Mouse (Mus musculus) liver, postnatal 0 days (tissue): ENCODE data around the gene Znrf4. TPM values are rescaled to one million over a fixed set of nuclear protein-coding genes. Genes with fewer than 3 reads are reported as not detected.
A peak's percentile ranks its signal among the peaks of the same experiment; 100 is the strongest.

Experiments used
- ATAC-seq: fragments of 200-750 bp; cut with Nextera tagmentation; 2 replicates; pipeline ENCODE4 v1.8.0; 2017; ENCODE audit warnings: mild to moderate bottlenecking, moderate library complexity
- DNase-seq: peaks from one replicate; pipeline ENCODE4 v3.0.0-alpha.2; 2016
- H3K27ac ChIP-seq: fragments of 300-500 bp; sonication (generic); 2 replicates; pipeline ENCODE4 v1.5.1; 2014; ENCODE audit warnings: antibody characterized with exemption, moderate library complexity, mild to moderate bottlenecking, low read depth
- H3K27me3 ChIP-seq: fragments of 300-500 bp; sonication (generic); 2 replicates; pipeline ENCODE4 v1.6.1; 2014; ENCODE audit warnings: low read length, control low read depth, mixed read lengths; ENCODE audit not compliant: insufficient read depth
- H3K36me3 ChIP-seq: fragments of 300-500 bp; sonication (generic); replicated peaks from 2 replicates; pipeline ENCODE4 v1.6.1; 2014; ENCODE audit warnings: mild to moderate bottlenecking, control low read depth, low read length, moderate library complexity, mixed read lengths; ENCODE audit not compliant: insufficient read depth
- H3K4me1 ChIP-seq: fragments of 300-500 bp; sonication (generic); 2 replicates; pipeline ENCODE4 v1.6.1; 2014; ENCODE audit warnings: antibody characterized with exemption, mild to moderate bottlenecking, control low read depth; ENCODE audit not compliant: insufficient read depth
- H3K4me2 ChIP-seq: fragments of 300-500 bp; sonication (generic); 2 replicates; pipeline ENCODE4 v1.6.1; 2014; ENCODE audit warnings: low read depth, mild to moderate bottlenecking, low read length, moderate library complexity, mixed read lengths
- H3K4me3 ChIP-seq: fragments of 300-500 bp; sonication (generic); 2 replicates; pipeline ENCODE4 v1.5.1; 2014; ENCODE audit warnings: low read depth, low read length
- H3K9ac ChIP-seq: fragments of 300-500 bp; sonication (generic); replicated peaks from 2 replicates; pipeline ENCODE4 v1.6.1; 2014; ENCODE audit warnings: mild to moderate bottlenecking, moderate library complexity
- H3K9me3 ChIP-seq: fragments of 300-500 bp; sonication (generic); 2 replicates; pipeline ENCODE4 v1.6.1; 2016; ENCODE audit warnings: mild to moderate bottlenecking, control low read depth, low read length, mixed read lengths
- CTCF ChIP-seq: sonication (generic); IDR thresholded peaks from 2 replicates; pipeline ENCODE4 v1.5.1; 2016; ENCODE audit warnings: antibody characterized with exemption, low read depth
- EP300 ChIP-seq: IDR thresholded peaks from 2 replicates; pipeline ENCODE4 v1.6.1; 2016; ENCODE audit warnings: antibody characterized with exemption, low read depth, mild to moderate bottlenecking
- WGBS: fragments of 180-500 bp; shearing (Covaris S2); extraction: QIAGEN DNeasy Blood & Tissue Kit; methylation state at CpG from one replicate; pipeline ENCODE4 v1.1.7; 2014; ENCODE audit not compliant: insufficient replicate concordance; 5-methylcytosine and 5-hydroxymethylcytosine counted together
- polyA plus RNA-seq: library from polyadenylated mRNA; unstranded; fragments of >200 nt; fragmentation: Nextera tagmentation; extraction: Ambion mirVana; gene quantifications from 2 replicates; pipeline ENCODE4 v1.2.1, GENCODE M21; 2015

Znrf4 gene
- polyA plus RNA-seq, 1 experiment from 2014 or later = not detected

- no peak overlapping the region for H3K9ac ChIP-seq
- TF ChIP-seq CTCF (no peak), EP300 (no peak)
- WGBS = 47% methylated on average over 12 of the region's 12 CpGs
- no peaks in the 10 kb centered on the region for H3K9me3 ChIP-seq
- no peak overlapping the region for H3K4me3 ChIP-seq
- H3K27ac ChIP-seq = no peak overlapping the region
- ATAC-seq (no peak), DNase-seq (no peak)
- H3K27me3 ChIP-seq = peaks cover 44% of the 10 kb centered on the region
- peaks cover 4% of the 10 kb centered on the region; the same call in 1 of the 2 replicates for H3K4me1 ChIP-seq
- H3K4me2 ChIP-seq = no peak overlapping the region
- H3K36me3 ChIP-seq = no peaks in the 10 kb centered on the region
Measured at GRCm38 (mm10) chr17:56514916-56515315, 2.7 kb upstream of the Znrf4 start.

- TF ChIP-seq EP300 (no peak), CTCF (no peak)
- no peaks in the 10 kb centered on the region for H3K36me3 ChIP-seq
- H3K9ac ChIP-seq = no peak overlapping the region
- H3K4me3 ChIP-seq = no peak overlapping the region
- no peak overlapping the region for H3K4me2 ChIP-seq
- no peaks in the 10 kb centered on the region for H3K9me3 ChIP-seq
- peaks cover 4% of the 10 kb centered on the region; the same call in 1 of the 2 replicates for H3K4me1 ChIP-seq
- no peak overlapping the region for H3K27ac ChIP-seq
- H3K27me3 ChIP-seq = peaks cover 50% of the 10 kb centered on the region
- ATAC-seq (no peak), DNase-seq (no peak)
Measured at GRCm38 (mm10) chr17:56514330-56514729, 2.1 kb upstream of the Znrf4 start.

DNA sequence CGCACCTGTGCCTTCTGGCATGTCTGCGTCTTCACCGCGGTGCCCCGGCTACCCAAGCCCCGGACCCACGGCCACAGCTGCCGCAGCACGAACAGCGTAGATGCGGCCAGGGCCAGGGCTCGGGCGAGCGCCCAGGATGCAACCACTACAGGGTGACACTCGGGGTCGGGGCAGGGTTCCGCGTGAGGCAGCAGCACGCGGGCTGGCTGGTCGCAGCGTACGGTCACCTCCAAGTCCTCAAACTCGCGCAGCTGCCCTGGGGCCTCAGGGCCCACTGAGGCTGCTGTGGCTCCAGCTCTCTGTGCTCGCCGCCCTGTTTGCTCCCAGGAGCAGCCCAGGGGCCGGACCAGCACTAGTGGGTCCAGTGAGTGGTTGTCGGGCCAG lies 532 bp downstream of the Znrf4 start:
- no peaks in the 10 kb centered on the region for H3K36me3 ChIP-seq
- no peak overlapping the region for H3K4me2 ChIP-seq
- no peaks in the 10 kb centered on the region for H3K9me3 ChIP-seq
- ATAC-seq (no peak), DNase-seq (no peak)
- H3K4me1 ChIP-seq = peaks cover 10% of the 10 kb centered on the region; the same call in 1 of the 2 replicates
- H3K27me3 ChIP-seq = peaks cover 57% of the 10 kb centered on the region
- no peak overlapping the region for H3K9ac ChIP-seq
- TF ChIP-seq EP300 = no peak
- H3K4me3 ChIP-seq = no peak overlapping the region
- no peak overlapping the region for H3K27ac ChIP-seq
- WGBS = 21% methylated on average over 29 of the region's 29 CpGs

- Histone ChIP-seq H3K9ac (no peak overlapping the region), H3K27me3 (peaks cover 57% of the 10 kb centered on the region), H3K4me3 (no peak overlapping the region), H3K36me3 (no peaks in the 10 kb centered on the region), H3K4me2 (no peak overlapping the region), H3K9me3 (no peaks in the 10 kb centered on the region), H3K27ac (no peak overlapping the region), H3K4me1 (peaks cover 10% of the 10 kb centered on the region; the same call in 1 of the 2 replicates)
- ATAC-seq (no peak), DNase-seq (no peak)
- WGBS = 6% methylated on average over 56 of the region's 60 CpGs
- no peak for TF ChIP-seq EP300
- TF ChIP-seq CTCF = no peak
Measured at GRCm38 (mm10) chr17:56510970-56511706, 1.1 kb downstream of the Znrf4 start.

DNA sequence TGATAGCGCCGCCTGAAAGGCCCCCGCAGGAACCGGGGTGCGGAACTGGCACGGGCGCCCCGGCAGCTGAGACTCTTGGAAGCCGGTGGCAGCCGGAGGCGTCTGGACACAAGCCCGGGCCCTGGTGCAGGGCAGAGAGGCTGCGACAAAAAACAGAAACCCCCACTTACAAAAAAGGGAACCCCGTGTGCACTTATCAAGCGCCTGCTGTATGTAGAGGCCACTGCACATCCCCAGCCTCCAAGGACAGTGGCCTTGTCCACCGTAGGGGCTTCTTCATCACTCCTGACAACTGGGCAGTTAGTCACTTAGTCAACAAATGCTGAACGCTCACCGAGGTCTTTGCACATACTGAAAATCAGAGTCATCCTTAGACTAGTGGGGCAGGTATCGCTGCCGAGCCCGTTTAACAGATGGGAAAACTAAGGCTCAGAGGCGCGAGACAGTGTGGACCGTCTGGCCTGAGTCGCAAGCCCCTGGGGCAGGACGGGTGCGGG lies 1.7 kb downstream of the Znrf4 start:
- H3K4me2 ChIP-seq = no peak overlapping the region
- H3K4me3 ChIP-seq = no peak overlapping the region
- ATAC-seq (no peak), DNase-seq (no peak)
- no peaks in the 10 kb centered on the region for H3K36me3 ChIP-seq
- no peaks in the 10 kb centered on the region for H3K9me3 ChIP-seq
- no peak overlapping the region for H3K9ac ChIP-seq
- H3K27ac ChIP-seq = no peak overlapping the region
- TF ChIP-seq CTCF (no peak), EP300 (no peak)
- H3K4me1 ChIP-seq = peaks cover 10% of the 10 kb centered on the region; the same call in 1 of the 2 replicates
- 23% methylated on average over 27 of the region's 27 CpGs for WGBS
- peaks cover 57% of the 10 kb centered on the region for H3K27me3 ChIP-seq

DNA sequence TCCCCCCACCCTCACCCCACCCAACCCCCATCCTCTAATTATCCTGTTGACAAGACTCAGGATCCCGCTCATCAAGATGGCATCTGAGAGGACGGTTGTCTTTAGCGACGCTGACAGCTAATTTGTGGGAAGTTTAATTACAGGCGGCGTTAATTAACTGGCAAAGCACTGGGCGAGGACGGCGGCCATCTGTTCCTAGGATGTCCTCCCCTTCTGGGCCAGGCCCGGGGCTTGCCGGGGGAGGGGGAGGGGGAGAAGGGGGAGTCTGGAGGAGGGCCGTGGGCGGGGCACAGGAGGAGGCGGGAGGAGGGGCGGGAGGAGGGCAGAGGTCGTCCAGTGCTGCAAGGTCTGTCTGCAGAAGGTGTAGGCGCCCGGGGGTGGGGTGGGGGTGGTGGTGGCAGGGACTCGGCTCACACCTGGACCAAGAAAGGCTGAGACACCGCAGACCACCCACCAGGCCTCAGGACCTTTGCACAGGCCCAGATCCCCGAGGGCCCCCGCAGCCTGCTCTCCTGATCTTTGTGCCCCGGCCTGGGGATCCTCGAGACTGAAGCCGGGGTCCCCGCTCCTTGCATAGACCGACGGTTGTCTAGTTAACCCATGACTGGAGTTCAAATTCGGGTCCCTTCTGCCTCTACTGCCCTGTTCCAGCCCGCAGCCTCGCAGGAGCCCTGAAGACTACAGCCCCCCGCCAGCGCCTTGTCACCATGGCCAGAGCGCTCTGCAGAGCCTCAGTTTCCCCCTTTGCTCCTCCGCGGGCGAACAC lies 2.3 kb downstream of the Znrf4 start:
- peak; percentile 37 for DNase-seq
- peak overlapping the region; percentile 3; the same call in 1 of the 2 replicates for H3K4me2 ChIP-seq

More for the DNA sequence above, 2.3 kb downstream of the Znrf4 start:
- Histone ChIP-seq H3K27me3 (peaks cover 54% of the 10 kb centered on the region), H3K4me3 (no peak overlapping the region), H3K27ac (no peak overlapping the region), H3K36me3 (no peaks in the 10 kb centered on the region), H3K9ac (no peak overlapping the region), H3K9me3 (no peaks in the 10 kb centered on the region), H3K4me1 (peaks cover 10% of the 10 kb centered on the region; the same call in 1 of the 2 replicates)
- WGBS = 13% methylated on average over 27 of the region's 37 CpGs
- TF ChIP-seq CTCF = no peak
- TF ChIP-seq EP300 = no peak
- no peak for ATAC-seq
